Mouse (Mus musculus) E14TG2a.4 (cell line): ENCODE data around the gene En1.

Source experiments
- CTCF ChIP-seq: conservative IDR thresholded peaks from 2 replicates; pipeline ENCODE4 v1.5.1; 2014; ENCODE audit warnings: low read length
- NANOG ChIP-seq: IDR thresholded peaks from 2 replicates; pipeline ENCODE4 v1.6.1; 2014; ENCODE audit warnings: borderline replicate concordance, low read length, mixed read lengths
- POU5F1 ChIP-seq: IDR thresholded peaks from 2 replicates; pipeline ENCODE4 v1.6.1; 2014; ENCODE audit warnings: low read length, borderline replicate concordance

GRCm38 (mm10) chr1:120600516-120601252 is 1.5 kb upstream of the En1 start:
- TF ChIP-seq CTCF: no peak
- no peak for TF ChIP-seq POU5F1
- TF ChIP-seq NANOG: no peak
